Mouse (Mus musculus): ENCODE results near the gene Zfp704.

DNA sequence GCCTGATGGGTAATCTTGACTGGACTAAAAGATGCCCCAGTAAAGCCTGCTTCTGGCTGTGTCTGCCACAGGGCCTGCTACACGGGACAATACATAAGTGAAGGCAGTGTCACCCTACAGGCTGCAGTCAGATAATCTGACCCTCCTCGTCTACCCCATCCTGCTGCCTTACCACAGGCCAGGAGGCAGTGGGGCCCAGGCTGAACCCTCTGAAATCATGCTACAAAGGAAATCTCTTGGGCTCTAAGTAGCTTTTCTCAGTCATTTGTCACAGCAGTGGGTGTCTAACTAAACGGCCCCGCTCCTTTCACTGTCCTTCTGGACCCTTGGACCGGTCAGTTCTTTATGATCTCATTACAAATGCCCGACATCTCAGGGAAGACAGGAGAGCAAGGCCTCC is 208.2 kb downstream of the Zfp704 start:
- TF ChIP-seq CTCF (conservative IDR thresholded peaks at IDR 0.05 in 1 of 2, IDR thresholded peaks at IDR 0.05 in 1 of 2; ENCODE audit: low read depth in 2 of 2, low read length in 2 of 2) = no peak
- no peak for TF ChIP-seq EP300 (IDR thresholded peaks at IDR 0.05; ENCODE audit: low read length)
- TF ChIP-seq POLR2A (IDR thresholded peaks at IDR 0.05; ENCODE audit: low read depth, low read length) = no peak
- TF ChIP-seq KAT2A (IDR thresholded peaks at IDR 0.05; ENCODE audit: insufficient replicate concordance, low read length) = no peak
- no peak for TF ChIP-seq MAX (IDR thresholded peaks at IDR 0.05; ENCODE audit: low read length)
- no peak for TF ChIP-seq POLR2AphosphoS2 (IDR thresholded peaks at IDR 0.05; ENCODE audit: low read depth, low read length)
- no peak for TF ChIP-seq RAD21 (IDR thresholded peaks at IDR 0.05; ENCODE audit: low read depth, low read length)
- TF ChIP-seq SMC3 (IDR thresholded peaks at IDR 0.05; ENCODE audit: low read depth, low read length) = no peak

Measured in CH12.LX (cell line).